In genomic region chr10:128900698-128901097, GRCm38 (mm10) we compare ENCODE assay signal across 8 mouse cellular contexts. TPM values are rescaled to one million over a fixed set of nuclear protein-coding genes. Genes with fewer than 3 reads are reported as not detected.
DNase-seq lines count a peak whose midpoint lies in the region; ATAC-seq and TF ChIP-seq lines count a peak whose summit lies in the region.

Cd63 (plus strand) TSS chr10:128900989.

- H3K4me3 ChIP-seq in C2C12 (ENCODE audit: insufficient read depth, poor library complexity, severe bottlenecking): no peak within 1 kb of the TSS
- no peak within 1 kb of the TSS for H3K4me3 ChIP-seq in forebrain, embryonic 12.5 days (replicated peaks)
- H3K4me3 ChIP-seq in limb, embryonic 12.5 days (replicated peaks): no peak within 1 kb of the TSS
- H3K4me3 ChIP-seq in stomach, embryonic 14.5 days (ENCODE audit: low read depth, low read length): no peak within 1 kb of the TSS

- H3K27ac ChIP-seq in forebrain, embryonic 12.5 days: no peak within 1 kb of the TSS
- no peak within 1 kb of the TSS for H3K27ac ChIP-seq in limb, embryonic 12.5 days
- H3K27ac ChIP-seq in stomach, embryonic 14.5 days (ENCODE audit: low read length): no peak within 1 kb of the TSS

- H3K9ac ChIP-seq in forebrain, embryonic 12.5 days: no peak within 1 kb of the TSS
- H3K9ac ChIP-seq in limb, embryonic 12.5 days (replicated peaks): no peak within 1 kb of the TSS
- no peak within 1 kb of the TSS for H3K9ac ChIP-seq in stomach, embryonic 14.5 days (replicated peaks; ENCODE audit: low read depth, low read length)

- H3K27me3 ChIP-seq in C2C12 (ENCODE audit: control insufficient read depth, insufficient read depth, insufficient read length): no peaks in the 10 kb centered on the region
- peaks cover 18% of the 10 kb centered on the region for H3K27me3 ChIP-seq in forebrain, embryonic 12.5 days
- peaks cover 15% of the 10 kb centered on the region for H3K27me3 ChIP-seq in limb, embryonic 12.5 days
- H3K27me3 ChIP-seq in stomach, embryonic 14.5 days (ENCODE audit: control insufficient read depth, insufficient read depth, low read length): no peaks in the 10 kb centered on the region

- H3K79me2 ChIP-seq in C2C12 (ENCODE audit: control insufficient read depth, insufficient read depth): no peaks in the 10 kb centered on the region

- no peaks in the 10 kb centered on the region for H3K36me3 ChIP-seq in C2C12 (ENCODE audit: control insufficient read depth, insufficient read depth)
- no peaks in the 10 kb centered on the region for H3K36me3 ChIP-seq in forebrain, embryonic 12.5 days (replicated peaks)
- no peaks in the 10 kb centered on the region for H3K36me3 ChIP-seq in limb, embryonic 12.5 days
- no peaks in the 10 kb centered on the region for H3K36me3 ChIP-seq in stomach, embryonic 14.5 days (ENCODE audit: control insufficient read depth, insufficient read depth, low read length)

- no peaks in the 10 kb centered on the region for H3K79me3 ChIP-seq in C2C12 (ENCODE audit: low read depth)

- peak; percentile 86 for DNase-seq in ES-CJ7 (ENCODE audit: low read depth, low spot score)
- no peak for DNase-seq in heart, postnatal 36 days
- no peak for DNase-seq in ovary, postnatal 14 days (ENCODE audit: low spot score)
- DNase-seq in testis, postnatal 14 days (ENCODE audit: low spot score): no peak

- intact Hi-C loops in heart, postnatal 36 days (cut with DNase I): no loop called here

- H3K4me1 ChIP-seq in forebrain, embryonic 12.5 days: peaks cover 7% of the 10 kb centered on the region; the same call in 1 of the 2 replicates
- H3K4me1 ChIP-seq in limb, embryonic 12.5 days (replicated peaks): peaks cover 14% of the 10 kb centered on the region; the same call in 1 of the 2 replicates
- peaks cover 3% of the 10 kb centered on the region; the same call in 1 of the 2 replicates for H3K4me1 ChIP-seq in stomach, embryonic 14.5 days (ENCODE audit: control insufficient read depth, insufficient read depth, low read length)

- no peak for ATAC-seq in forebrain, embryonic 12.5 days (ENCODE audit: low FRiP score)
- no peak for ATAC-seq in limb, embryonic 12.5 days (ENCODE audit: insufficient number of reproducible peaks, insufficient read depth, low FRiP score, low TSS enrichment, low read depth)
- no peak for ATAC-seq in stomach, embryonic 14.5 days (ENCODE audit: insufficient number of reproducible peaks, insufficient read depth, low FRiP score, low read depth)

- no peak for TF ChIP-seq CTCF in C2C12 (IDR thresholded peaks at IDR 0.05; ENCODE audit: control insufficient read depth, insufficient read depth, insufficient read length)

- no peaks in the 10 kb centered on the region for H3K9me3 ChIP-seq in forebrain, embryonic 12.5 days
- H3K9me3 ChIP-seq in limb, embryonic 12.5 days: no peaks in the 10 kb centered on the region
- H3K9me3 ChIP-seq in stomach, embryonic 14.5 days (ENCODE audit: control insufficient read depth, low read depth, low read length): no peaks in the 10 kb centered on the region

- no peak within 1 kb of the TSS for H3ac ChIP-seq in C2C12 (ENCODE audit: control insufficient read depth, insufficient read length, low read depth)

- no peak within 1 kb of the TSS for H3K4me2 ChIP-seq in forebrain, embryonic 12.5 days
- no peak within 1 kb of the TSS for H3K4me2 ChIP-seq in limb, embryonic 12.5 days
- H3K4me2 ChIP-seq in stomach, embryonic 14.5 days (replicated peaks; ENCODE audit: low read depth, low read length): no peak within 1 kb of the TSS

- 81% methylated on average over 3 of the region's 3 CpGs for WGBS in forebrain, embryonic 12.5 days
- 87% methylated on average over 3 of the region's 3 CpGs for WGBS in limb, embryonic 12.5 days
- WGBS in stomach, embryonic 14.5 days: 76% methylated on average over 3 of the region's 3 CpGs

TF ChIP-seq in C2C12, 6 proteins besides CTCF, POLR2A, EP300 and RAD21:
- TF ChIP-seq MYOD1 (IDR thresholded peaks at IDR 0.05; ENCODE audit: control insufficient read depth, insufficient read length, low read depth) (no peak), USF1 (IDR thresholded peaks at IDR 0.05; ENCODE audit: low read depth) (no peak), FOSL1 (IDR thresholded peaks at IDR 0.05; ENCODE audit: insufficient read depth, low read length, poor library complexity, severe bottlenecking) (no peak), MAX (IDR thresholded peaks at IDR 0.05) (no peak), CEBPB (IDR thresholded peaks at IDR 0.05; ENCODE audit: low read depth) (no peak), MYOG (IDR thresholded peaks at IDR 0.05; ENCODE audit: control insufficient read depth, extremely low read depth, insufficient read length) (no peak)

RNA-seq across cellular contexts. Expression of gene Cd63, which starts in this region (rescaled TPM):
- 2,043 TPM for polyA plus RNA-seq in C2C12 (2012; fragmentation: generic; extraction: Trizol)
- polyA plus RNA-seq in forebrain, embryonic 12.5 days (2016; fragmentation: Nextera tagmentation; extraction: Ambion mirVana): 129 and 160 TPM in 2 replicates
- total RNA-seq in heart, postnatal 36 days (2021): 100 to 1,000 TPM; 117 to 143 TPM
- polyA plus RNA-seq in limb, embryonic 12.5 days (2016; fragmentation: Nextera tagmentation; extraction: Ambion mirVana): 522 and 547 TPM in 2 replicates
- polyA plus RNA-seq in stomach, embryonic 14.5 days (2014; fragmentation: Nextera tagmentation; extraction: Ambion mirVana): 663 and 664 TPM in 2 replicates
